Mouse (Mus musculus): ENCODE results near the gene Pebp1.

The Pebp1 gene

DNA sequence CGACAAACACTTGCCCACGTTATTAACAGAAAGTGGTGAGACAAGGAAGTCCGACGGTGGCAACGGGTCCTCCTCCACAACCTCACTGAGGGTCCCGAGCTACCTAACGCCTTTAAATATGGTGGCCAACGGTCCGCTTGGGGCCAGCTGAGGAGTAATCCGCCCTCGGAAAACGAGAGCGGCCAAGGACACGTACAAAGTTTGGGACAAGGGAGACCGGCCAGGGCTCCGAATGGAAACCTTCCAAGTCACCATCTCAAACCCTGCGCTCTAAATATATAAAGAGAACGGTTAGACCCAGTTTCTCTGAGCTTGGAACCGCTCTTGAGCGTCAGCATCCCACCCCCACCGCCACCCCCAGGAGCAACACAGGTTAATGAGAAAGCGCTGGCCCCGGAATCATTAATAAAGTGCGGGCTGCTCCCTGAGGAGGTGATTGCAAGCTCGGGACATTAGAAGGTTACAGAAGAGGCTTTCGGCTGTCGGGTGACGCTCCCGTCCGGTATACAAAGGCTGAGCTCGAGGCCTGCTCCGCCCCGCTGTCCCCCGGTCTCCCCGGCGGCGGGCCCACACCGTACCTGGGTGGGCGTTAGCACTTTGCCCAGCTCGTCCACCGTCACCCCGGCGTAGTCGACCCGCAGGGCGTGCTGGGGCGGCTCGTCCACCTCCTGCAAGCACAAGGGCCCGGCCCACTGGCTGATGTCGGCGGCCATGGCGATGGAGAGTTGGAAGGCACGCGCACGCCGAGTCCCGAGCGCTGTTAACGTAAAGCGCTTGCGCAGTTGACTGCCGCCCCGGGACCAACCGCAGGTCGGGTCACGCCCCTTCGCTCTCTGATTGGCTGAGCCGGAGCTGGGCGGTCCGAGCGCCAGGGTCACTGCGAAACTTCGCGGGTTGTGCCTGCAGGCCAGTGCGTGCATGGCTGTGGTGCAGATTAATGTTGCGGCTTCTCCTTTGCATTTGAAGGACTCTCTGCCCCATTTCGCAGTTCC lies at the start of gene Pebp1:
Gene Pebp1, minus strand, starts transcription at position 795 of the 992 bp plus-strand sequence.
- peak; percentile 96 for DNase-seq (ENCODE audit: low read depth, low spot score)
- Histone ChIP-seq H3K36me3 (ENCODE audit: control insufficient read depth, insufficient read depth, low read length, poor library complexity, severe bottlenecking) (peaks cover 6% of the 10 kb centered on the region), H3K27me3 (ENCODE audit: control insufficient read depth, insufficient read depth, low read length, poor library complexity, severe bottlenecking) (no peaks in the 10 kb centered on the region)

DNA sequence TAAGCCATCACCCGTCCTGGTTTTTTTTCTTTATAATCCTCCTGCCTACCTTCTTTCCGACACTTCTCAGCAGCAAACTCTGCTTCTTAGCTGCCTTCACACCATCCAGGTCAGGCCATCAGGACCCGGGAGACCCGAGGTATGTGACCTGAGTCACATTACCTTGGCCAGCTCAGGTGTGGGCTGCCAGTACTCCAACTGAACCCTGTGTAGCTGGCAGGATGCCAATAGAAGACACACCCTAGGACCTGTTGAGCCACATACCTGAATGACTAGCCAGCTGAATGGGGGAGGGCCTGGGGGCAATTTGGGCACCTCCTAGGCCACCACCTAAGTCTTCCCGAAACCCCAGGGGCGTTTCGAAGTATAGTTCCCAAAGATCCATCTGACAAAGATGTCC lies 43.0 kb upstream of the Pebp1 start:
- Histone ChIP-seq H3K36me3 (ENCODE audit: control insufficient read depth, insufficient read depth, low read length, poor library complexity, severe bottlenecking) (no peaks in the 10 kb centered on the region), H3K27me3 (ENCODE audit: control insufficient read depth, insufficient read depth, low read length, poor library complexity, severe bottlenecking) (no peaks in the 10 kb centered on the region)
- DNase-seq (ENCODE audit: low read depth, low spot score), result no peak

DNA sequence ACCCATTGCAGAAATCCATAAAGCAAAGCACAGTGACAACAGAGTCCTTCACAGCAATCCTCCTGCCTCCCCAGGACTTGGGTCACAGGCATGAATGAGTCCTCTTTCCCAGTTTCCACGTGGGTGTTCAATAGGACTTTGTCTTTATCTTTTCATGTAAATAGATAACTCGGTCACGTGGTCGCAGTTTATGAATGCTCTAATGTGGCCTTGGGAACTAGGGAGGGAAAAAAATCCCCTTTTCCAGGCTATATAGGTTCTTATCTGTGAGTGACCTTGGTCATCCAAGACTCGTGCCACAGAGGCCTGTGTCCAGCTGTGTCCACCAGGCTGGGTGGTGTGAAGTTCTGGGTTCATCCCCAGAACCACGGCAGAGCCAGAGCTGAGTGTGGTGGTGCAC lies 39.0 kb upstream of the Pebp1 start:
- DNase-seq (ENCODE audit: low read depth, low spot score), result no peak
- no peaks in the 10 kb centered on the region; the same call in 1 of the 2 replicates for H3K27me3 ChIP-seq (ENCODE audit: control insufficient read depth, insufficient read depth, low read length, poor library complexity, severe bottlenecking)
- no peaks in the 10 kb centered on the region for H3K36me3 ChIP-seq (ENCODE audit: control insufficient read depth, insufficient read depth, low read length, poor library complexity, severe bottlenecking)

DNA sequence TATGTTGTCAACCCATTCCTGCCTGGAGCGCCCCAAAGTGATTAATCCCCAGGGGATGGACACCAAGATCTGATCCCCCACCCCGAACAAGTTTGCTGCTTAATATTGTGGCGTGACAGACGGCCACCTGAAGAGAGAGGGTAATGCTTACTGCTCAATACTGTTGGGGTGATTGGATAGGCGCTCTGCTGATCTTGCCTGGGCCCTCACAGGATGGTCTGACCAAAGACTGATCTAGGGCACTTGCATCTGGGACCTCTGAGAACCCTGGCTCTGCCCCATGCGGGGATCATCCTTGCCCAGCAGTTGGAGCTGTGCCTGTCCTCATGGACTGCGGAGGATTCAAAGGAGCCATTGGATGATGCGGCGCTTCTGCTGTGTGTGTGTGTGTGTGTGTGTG lies 36.3 kb upstream of the Pebp1 start:
- no peaks in the 10 kb centered on the region; the same call in 1 of the 2 replicates for H3K27me3 ChIP-seq (ENCODE audit: control insufficient read depth, insufficient read depth, low read length, poor library complexity, severe bottlenecking)
- H3K36me3 ChIP-seq (ENCODE audit: control insufficient read depth, insufficient read depth, low read length, poor library complexity, severe bottlenecking), result no peaks in the 10 kb centered on the region
- no peak for DNase-seq (ENCODE audit: low read depth, low spot score)

DNA sequence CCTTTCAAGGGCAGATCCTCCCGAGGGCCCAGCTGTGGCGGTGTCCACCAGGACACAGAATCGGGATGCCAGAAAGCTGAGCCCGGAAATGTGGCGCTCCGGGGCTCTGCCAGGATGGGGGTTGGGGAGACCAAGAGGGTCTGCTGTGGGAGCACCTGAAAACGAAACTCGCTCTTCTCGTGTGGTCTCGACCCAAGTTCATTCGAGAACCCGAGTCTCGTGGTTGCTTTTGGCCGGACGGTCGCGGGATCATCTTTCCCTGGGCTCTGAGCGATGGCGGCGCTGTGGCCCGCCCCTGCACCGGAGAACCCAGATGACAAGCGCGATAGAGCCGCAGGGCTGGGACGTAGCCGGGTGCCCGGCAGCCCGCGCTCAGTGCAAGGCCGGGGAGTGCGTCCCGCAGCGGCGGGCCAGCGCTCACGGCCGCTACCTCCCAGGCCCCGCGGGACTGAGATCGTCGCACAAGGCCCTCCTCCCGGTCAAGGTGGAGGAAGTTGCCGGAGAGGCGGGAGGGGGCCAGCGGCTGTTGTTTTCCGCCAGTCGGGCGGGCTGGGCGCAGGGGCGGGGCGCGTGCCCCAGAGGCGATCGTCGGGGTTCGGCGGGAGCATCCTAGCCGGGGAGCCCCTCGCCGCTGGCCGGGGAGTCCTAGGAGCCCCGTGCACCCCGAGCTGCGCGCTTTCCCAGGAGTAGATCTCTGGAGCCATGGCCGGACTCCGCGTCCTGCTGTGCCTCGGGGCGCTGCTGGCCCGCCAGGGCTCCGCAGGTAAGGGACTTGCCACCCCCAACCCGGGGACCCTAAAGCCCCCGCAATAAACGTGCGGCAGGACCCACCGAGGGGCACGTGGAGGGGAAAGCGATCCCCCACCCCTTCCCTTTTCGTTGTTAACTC lies 31.6 kb upstream of the Pebp1 start, which contains the start of gene Vsig10:
Gene Vsig10, plus strand, starts transcription at position 343 of the 889 bp plus-strand sequence.
- Histone ChIP-seq H3K36me3 (ENCODE audit: control insufficient read depth, insufficient read depth, low read length, poor library complexity, severe bottlenecking) (no peaks in the 10 kb centered on the region), H3K27me3 (ENCODE audit: control insufficient read depth, insufficient read depth, low read length, poor library complexity, severe bottlenecking) (no peaks in the 10 kb centered on the region; the same call in none of the 2 replicates)
- DNase-seq (ENCODE audit: low read depth, low spot score), result peak; percentile 47

DNA sequence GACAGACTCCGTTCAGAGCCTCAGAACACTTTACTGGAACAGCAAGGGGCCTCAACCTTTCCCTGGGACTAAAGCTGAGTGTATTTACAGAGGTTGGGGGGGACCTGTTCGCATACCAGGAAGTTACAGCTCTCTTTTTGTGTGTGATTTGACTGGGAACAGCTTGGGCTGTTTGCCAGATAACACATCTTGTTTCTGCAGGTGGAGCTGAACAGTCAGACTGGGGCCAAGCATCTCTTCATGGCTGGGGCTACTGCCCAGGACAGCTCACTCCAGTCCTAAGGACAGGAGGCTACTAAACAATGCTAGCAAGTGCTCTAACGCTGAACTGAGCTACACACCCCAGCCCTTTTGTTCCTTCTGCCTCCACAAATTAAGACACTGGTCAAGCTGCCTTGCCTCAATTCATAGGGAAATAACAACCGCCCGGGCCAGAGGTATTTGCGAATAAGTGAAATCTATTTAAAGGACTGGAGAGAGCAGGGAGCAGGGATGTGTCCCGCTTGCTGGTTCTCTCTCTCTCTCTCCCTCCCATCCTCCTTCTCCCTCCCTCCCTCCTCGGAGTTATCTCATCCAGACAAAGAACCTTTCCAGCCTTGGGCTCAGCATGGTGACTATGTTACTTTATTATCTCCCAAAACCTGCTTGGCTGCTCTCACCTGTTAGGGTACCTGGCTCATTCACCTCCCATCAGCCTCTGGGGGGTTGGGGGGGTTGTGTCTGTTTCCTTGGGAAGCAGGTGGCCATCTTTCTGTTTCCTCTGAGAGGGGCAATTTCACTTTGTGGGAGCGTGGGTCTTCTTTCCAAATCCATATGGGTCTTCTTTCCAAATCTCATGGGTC lies 27.4 kb upstream of the Pebp1 start:
- no peak for DNase-seq (ENCODE audit: low read depth, low spot score)
- Histone ChIP-seq H3K36me3 (ENCODE audit: control insufficient read depth, insufficient read depth, low read length, poor library complexity, severe bottlenecking) (no peaks in the 10 kb centered on the region), H3K27me3 (ENCODE audit: control insufficient read depth, insufficient read depth, low read length, poor library complexity, severe bottlenecking) (no peaks in the 10 kb centered on the region; the same call in 1 of the 2 replicates)

DNA sequence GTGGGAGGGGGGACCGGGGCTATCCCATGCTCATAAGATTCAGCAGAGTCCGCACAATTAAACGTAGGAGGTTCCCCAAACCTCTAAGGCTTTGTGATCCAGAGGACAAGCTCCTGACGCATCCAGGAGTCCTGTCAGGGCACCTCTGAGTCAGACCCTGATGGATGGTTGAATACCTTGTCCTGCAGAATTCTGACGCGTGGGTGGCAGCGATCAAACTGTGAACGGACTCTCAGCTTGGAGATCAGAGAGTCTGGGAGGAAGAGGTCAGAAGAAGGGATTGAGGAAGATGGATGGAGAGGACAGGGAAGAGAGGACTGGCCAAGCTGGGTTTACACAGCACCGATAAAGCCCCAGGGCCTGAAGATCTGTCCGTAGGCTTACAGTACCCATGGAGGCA lies 26.5 kb upstream of the Pebp1 start:
- Histone ChIP-seq H3K27me3 (ENCODE audit: control insufficient read depth, insufficient read depth, low read length, poor library complexity, severe bottlenecking) (no peaks in the 10 kb centered on the region; the same call in 1 of the 2 replicates), H3K36me3 (ENCODE audit: control insufficient read depth, insufficient read depth, low read length, poor library complexity, severe bottlenecking) (no peaks in the 10 kb centered on the region)
- DNase-seq (ENCODE audit: low read depth, low spot score), result no peak

DNA sequence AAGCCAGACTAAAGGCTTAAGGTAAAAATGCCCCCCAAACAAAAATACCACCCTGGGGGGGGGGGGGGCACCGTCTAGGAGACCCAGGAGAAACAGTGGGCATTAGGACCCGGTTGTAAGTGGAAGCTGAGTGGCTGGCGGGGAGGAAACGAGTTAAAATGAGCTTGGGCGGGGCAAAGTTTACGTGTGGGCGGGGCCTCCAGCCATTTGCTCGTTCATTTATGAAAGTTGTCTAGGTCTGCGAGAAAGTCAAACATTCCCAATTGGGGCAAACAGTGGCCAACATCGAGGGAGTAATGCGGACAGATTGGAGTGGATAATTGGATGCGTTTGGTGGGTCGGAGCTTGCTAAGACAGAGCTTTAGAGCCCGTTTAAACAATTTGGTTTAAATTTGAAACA lies 26.0 kb upstream of the Pebp1 start:
- DNase-seq (ENCODE audit: low read depth, low spot score), result peak; percentile 37
- H3K27me3 ChIP-seq (ENCODE audit: control insufficient read depth, insufficient read depth, low read length, poor library complexity, severe bottlenecking), result no peaks in the 10 kb centered on the region; the same call in 1 of the 2 replicates

DNA sequence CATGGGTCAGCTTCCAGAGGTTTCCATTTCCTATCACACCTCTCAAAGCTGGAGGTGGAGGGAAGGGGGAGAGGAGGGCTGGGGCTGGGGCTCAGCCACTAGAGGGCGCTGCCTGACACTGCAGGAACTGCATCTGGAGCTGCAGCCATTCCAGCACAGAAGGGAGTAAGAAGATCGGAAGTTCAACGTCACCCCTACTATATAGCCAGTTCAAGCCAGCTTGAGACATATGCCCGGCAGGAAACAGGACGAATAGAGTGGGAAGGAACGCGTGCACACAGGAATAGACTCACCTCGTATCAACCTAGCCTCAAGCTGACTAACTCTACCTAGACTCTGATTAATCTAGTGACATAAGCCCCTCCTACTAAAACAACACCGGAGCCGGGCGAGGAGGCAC lies 20.3 kb upstream of the Pebp1 start:
- Histone ChIP-seq H3K36me3 (ENCODE audit: control insufficient read depth, insufficient read depth, low read length, poor library complexity, severe bottlenecking) (no peaks in the 10 kb centered on the region), H3K27me3 (ENCODE audit: control insufficient read depth, insufficient read depth, low read length, poor library complexity, severe bottlenecking) (no peaks in the 10 kb centered on the region)
- peak; percentile 77 for DNase-seq (ENCODE audit: low read depth, low spot score)

More for the DNA sequence above, 26.0 kb upstream of the Pebp1 start:
- H3K36me3 ChIP-seq (ENCODE audit: control insufficient read depth, insufficient read depth, low read length, poor library complexity, severe bottlenecking), result no peaks in the 10 kb centered on the region

DNA sequence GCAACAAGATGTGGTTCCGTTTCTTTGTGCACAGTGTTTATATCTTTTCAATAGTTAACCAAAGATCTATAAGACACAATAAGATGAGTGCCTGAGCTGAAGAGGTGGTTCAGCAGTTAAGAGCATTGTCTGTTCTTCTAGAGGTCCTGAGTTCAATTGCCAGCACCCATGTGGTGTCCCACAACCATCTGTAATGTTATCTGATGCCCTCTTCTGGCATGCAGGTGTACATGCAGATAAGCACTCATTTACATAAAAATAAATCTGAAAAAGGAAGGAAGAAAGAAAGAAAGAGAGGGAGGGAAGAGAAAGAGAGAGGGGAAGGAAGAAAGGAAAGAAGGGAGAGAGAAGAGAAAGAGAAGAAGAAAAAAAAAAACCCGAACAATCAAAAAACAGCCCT lies 19.4 kb upstream of the Pebp1 start:
- Histone ChIP-seq H3K36me3 (ENCODE audit: control insufficient read depth, insufficient read depth, low read length, poor library complexity, severe bottlenecking) (no peaks in the 10 kb centered on the region), H3K27me3 (ENCODE audit: control insufficient read depth, insufficient read depth, low read length, poor library complexity, severe bottlenecking) (no peaks in the 10 kb centered on the region)
- DNase-seq (ENCODE audit: low read depth, low spot score), result no peak

DNA sequence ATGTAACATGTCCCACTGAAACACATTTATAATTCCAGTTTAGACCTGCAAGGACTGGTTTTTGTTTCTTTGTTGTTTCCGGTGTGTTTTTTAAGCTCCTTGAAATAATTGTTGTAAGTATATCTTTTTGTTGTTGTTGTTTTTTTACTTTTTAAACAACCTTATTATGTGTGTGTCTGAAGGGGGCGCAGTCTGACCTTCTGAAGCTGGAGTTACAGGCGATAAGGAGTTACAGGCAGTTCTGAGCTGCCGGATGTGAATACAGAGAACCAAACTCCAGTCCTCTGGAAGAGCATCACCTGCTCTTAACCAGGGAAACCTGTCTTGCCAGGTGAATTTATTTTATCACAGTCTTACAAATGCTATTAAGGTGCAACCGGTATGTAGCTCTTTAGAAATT lies 18.3 kb upstream of the Pebp1 start:
- no peak for DNase-seq (ENCODE audit: low read depth, low spot score)
- Histone ChIP-seq H3K36me3 (ENCODE audit: control insufficient read depth, insufficient read depth, low read length, poor library complexity, severe bottlenecking) (no peaks in the 10 kb centered on the region), H3K27me3 (ENCODE audit: control insufficient read depth, insufficient read depth, low read length, poor library complexity, severe bottlenecking) (no peaks in the 10 kb centered on the region)

DNA sequence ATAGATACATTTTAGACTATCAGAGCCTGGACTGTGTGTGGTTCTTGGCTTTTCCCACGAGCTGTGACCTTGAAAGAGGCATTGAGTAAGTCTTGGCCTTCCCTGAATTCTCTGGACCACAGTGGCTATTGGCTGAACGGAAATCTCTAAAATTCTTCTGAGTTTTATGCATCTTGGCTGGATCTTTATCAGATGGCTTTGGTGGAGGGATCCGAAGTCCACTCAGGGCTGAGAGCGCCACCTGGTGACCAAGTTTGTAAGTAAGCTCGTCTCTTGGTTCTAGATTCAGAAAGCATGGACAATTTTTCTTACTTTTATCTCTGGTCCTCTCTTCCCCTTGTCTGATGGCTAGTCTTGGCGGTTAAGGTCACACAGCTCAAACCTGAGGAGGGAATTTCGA lies 17.5 kb upstream of the Pebp1 start:
- peak; percentile 82 for DNase-seq (ENCODE audit: low read depth, low spot score)
- no peaks in the 10 kb centered on the region for H3K36me3 ChIP-seq (ENCODE audit: control insufficient read depth, insufficient read depth, low read length, poor library complexity, severe bottlenecking)
- H3K27me3 ChIP-seq (ENCODE audit: control insufficient read depth, insufficient read depth, low read length, poor library complexity, severe bottlenecking), result no peaks in the 10 kb centered on the region

DNA sequence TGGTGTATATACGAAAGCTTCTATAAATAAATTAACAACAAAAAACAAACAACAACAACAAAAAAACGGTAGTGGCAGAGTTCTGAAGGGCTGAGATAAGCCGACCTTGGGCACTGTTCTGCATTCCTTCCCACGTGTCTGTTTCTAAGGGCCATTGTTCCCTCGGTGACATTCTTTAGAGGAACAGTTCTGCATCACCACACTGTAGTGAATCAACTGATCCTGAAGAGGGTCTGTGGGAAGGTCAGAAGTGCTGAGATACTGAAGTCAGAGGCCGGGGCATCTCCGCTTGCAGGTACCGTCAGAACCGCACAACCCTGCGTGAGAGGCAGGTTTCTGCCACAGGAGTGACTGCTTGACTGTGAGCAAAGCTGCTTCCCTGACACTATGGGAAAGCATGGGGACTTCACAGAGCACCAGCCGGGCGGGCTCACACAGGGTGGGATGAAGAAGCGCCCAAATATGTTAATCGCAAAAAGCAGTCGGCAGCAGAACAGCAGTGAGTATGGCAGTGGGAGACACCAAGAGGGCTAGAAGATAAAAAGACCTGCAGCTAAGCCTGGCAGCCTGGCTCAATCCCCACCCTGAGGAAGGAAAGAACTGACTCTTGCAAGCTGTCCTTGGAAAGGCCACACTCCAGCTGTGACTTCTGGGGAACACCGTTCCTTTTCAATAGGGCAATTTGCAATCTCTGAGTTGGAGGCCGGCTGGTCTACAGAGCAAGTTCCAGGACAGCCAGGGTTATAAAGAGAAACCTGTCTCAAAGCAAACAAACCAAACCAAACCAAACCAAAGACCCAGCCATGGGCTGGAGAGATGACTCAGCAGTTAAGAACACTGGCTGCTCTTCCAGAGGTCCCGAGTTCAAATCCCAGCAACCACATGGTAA lies 16.5 kb upstream of the Pebp1 start:
- Histone ChIP-seq H3K36me3 (ENCODE audit: control insufficient read depth, insufficient read depth, low read length, poor library complexity, severe bottlenecking) (no peaks in the 10 kb centered on the region), H3K27me3 (ENCODE audit: control insufficient read depth, insufficient read depth, low read length, poor library complexity, severe bottlenecking) (no peaks in the 10 kb centered on the region)
- DNase-seq (ENCODE audit: low read depth, low spot score), result no peak
